Mouse (Mus musculus) megakaryocyte, adult 5-6 weeks (primary cell): ENCODE measurements at regions not wholly inside any gene's neighbourhood (a gene's known extent, or its start where the extent isn't known, plus 50 kb on each side); places are given as distances from the start of the nearest gene placed in this dataset.

ENCODE experiments used
- ATAC-seq: 2 replicates; pipeline ENCODE4 v1.8.0; 2016; ENCODE audit warnings: mild to moderate bottlenecking, inconsistent platforms; ENCODE audit not compliant: poor library complexity, severe bottlenecking

DNA sequence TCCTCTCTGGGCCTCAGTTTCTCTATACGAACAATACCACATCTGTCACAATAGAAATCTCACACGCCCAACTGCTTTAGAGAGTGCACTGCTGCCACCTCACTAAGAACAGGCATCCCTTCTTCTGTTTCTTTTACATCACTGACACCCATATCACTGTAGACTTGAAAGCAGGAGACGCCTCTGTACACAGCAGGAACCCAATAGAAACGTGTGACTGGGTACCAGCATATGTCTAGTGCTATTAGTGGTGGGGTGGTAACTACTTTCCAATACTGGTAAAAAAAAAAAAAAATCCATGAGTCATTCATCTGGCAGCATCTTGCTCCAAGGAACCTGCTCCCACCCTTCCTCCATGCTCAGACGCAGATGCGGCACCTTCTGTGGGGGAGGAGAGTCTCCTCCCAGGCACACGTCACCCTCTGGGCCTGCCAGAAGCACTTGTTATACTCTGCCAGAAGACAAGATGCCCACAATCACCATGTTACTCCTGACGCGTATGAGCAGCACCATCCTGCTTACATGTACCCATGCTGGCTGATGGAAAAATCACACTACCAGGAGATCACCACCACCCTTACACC lies 151.3 kb upstream of the Plxna4 start:
- no peak for ATAC-seq

DNA sequence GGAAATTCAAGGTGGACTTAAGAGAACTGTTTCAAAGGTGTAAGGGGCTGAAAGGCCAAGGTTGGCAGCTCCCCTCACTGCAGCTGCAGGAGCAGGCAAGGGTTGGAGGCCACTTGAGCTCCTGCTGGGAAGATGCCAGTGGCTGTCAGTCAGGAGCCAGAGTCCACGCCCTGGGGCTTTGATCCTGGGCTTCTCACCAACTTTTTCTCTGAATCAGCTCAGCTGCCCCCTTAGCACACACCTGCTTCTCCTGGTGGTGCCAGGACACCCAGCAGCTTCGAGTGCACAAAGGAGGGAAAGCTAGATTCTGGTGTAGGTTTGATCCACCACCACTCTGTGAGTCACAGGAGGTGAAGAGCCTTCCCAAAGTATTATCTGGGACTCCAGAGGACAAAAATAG lies 140.7 kb upstream of the Plxna4 start:
- ATAC-seq: no peak

DNA sequence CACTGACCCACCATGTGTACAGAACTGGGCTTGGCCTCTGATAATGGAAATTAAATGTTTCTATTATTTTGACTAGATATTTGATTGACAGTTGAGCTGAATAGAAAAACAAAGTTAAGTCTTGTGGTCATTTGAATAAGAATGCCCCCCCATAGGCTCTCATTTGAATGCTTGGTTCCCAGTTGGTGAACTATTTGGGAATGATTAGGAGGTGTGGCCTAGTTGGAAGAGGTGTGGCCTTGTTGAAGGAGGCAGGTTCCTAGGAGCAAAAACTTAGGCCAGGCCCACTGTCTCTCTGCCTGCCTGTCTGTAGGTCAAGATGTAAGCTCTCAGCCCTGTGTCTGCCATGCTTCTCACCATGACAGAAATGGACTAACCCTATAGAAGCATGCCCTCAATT lies 138.6 kb upstream of the Plxna4 start:
- no peak for ATAC-seq

DNA sequence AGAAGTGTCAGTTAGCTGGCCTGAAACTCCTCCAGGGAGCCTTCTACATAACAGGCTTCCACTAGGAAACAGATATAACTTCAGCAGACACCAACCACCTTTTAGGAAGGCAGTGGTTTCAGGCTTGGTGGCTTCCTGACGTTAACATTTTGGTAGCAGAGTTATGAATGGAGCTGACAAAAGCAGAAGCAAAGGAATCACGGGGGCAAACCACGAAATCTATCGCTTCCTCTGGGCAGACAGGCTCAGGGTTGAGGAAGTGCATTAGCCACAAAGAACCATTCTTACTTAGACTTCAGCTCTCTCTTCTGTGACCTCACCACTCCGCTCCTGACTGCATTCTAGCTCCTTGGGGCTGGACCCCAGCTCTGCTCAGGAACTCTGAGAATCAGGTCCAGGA lies 129.9 kb upstream of the Plxna4 start:
- ATAC-seq: peak; percentile 69

DNA sequence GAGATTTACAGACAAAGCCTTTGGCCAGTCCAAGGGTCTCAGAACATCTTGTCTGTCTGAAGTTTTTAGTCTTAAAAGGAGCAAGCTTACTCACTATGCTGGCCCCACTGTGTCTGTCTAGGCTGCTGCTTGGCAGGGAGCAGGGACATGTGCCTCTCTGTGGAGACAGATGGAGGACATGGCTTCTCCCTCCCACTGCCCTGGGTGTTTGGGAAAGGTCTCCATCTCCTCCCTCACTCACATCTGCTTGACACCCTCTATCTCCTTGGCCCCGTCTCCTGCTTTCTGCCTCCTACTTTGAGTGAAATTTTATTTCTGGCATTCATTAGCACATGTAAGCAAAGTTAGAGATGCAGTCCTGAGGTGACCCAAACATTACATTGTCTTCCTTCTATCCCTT lies 127.1 kb upstream of the Plxna4 start:
- no peak for ATAC-seq

DNA sequence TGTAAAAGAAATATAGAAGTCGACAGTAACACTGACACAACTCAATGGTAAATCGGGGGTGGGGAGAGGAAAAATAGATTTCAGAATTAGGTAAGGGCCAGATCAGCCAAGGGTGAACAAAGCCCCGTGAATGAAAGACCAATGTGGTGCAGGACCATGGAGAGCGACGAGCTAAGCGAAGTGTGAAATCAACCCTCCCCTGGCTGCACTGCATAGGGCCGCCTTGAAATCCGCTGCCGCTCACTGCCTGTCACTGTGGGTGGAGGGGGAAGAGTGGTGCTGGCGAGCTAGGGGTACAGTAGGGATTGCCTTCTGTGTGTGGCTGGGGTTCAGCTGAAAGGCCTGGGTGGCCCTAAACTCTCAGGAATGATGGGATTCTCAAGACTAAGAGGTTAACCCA lies 122.2 kb upstream of the Plxna4 start:
- ATAC-seq: no peak

DNA sequence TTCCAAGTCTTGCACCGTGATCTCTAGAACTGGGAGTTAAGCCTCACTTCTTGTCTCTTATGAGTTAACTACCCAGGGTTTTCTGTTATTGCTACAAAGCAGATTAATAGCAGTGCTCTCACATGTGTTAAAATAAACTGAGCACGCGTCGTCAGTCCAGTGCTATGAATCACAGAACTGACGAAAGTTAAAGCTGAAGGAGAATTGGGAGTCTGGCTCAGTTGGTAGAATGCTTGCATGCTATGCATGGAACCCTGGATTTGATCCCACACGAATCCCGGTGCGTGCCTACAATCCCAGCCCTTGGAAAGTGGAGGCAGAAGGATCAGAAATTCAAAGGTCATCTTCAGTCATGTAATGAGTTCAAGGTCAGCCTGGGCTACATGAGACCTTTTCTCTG lies 121.6 kb upstream of the Plxna4 start:
- no peak for ATAC-seq

DNA sequence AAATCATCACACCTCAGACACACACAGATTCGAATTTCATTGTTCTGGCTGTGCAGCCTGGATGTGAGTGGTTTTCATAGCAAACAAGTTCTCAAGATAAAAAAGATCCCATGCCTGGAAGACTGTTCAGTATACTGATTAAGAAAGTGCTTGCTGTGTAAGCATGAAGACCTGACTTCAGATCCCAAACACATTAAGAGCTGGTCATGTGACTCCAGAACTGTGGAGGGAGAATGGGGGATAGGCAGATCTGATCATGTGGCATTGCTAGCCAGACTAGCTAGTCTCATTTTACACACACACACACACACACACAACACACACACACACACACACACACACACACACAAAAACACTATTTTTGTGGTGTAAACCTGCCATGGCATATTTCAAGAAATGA lies 119.4 kb upstream of the Plxna4 start:
- no peak for ATAC-seq

DNA sequence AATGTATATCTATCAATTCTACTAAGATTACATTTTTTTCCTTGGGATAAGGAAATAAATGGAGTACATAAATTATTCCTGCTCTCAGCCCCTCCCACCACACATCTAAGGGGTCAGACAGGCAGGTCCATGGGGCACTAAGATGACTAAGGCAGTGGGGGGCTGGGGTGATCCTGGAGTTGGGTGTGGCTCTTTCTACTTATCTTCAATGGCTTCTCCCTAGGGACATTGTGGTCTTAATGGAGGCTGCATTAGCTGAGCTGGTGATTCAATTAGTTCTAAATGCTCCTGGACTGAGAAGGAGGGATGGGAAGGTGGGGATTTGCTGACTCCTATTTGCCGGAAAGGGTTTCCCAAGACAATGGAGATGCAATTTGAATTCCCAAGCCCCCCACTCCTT lies 118.4 kb upstream of the Plxna4 start:
- ATAC-seq: no peak

DNA sequence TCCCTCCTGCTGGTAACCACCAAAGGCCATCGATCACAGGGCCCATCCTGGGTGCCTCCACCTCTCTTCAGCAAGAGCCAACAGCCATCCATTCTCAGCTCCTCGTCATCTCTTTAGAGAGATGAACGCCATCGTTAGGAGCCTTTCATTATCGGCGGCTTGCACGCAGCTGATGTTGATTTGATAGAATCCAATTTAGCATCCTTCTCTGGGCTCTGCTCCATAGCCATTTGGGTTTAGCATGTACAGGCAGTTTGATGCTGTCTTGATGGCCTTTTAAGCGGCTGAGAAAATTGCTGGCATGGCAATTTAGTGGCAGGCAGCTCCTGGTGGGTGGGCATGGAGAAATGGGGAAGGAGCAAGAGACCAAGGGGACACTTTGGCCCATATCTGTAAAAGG lies 115.5 kb upstream of the Plxna4 start:
- no peak for ATAC-seq

DNA sequence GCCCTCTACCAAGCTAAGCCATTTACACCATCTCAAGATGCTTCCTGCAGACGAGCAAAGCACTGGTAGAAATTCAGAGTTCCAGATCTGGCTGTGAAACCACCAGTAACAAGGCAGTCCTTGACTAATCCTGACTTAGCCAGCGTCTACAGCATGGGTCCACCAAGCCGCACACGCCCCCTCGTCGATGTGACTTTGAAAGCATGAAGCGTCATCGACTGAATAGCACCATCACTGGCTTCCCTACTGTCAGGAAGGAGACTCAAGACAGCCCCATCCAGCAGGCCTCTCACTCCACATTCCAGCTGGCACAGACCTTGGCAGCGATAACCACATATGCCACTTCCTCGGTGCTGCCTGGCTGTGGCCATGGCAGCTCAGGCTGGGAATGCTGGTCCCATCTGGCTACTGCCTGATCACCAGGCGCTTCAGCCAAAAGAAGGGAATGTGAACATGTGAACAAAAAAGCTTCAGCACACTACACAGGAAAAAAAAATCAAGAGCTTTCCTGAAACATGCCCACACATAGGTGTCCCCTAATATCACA lies 114.3 kb upstream of the Plxna4 start:
- no peak for ATAC-seq

DNA sequence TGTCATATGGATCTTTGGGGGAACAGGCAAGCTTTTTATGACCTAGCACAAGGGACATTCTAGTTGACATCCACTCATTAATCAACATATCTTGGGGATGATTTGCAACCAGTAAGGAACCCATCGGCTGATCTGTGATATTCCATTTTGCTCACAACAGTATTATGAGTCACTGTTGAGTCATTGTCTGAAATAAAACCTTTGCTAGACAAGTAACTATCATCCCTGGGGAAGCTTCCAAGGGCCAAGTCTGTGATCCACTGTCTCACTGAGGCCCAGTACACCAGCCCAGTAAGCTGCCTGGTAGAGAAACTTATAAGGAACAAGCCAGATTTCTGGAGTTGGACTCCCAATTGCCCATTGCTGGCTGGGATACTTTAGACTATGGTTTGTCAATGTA lies 111.8 kb upstream of the Plxna4 start:
- no peak for ATAC-seq

DNA sequence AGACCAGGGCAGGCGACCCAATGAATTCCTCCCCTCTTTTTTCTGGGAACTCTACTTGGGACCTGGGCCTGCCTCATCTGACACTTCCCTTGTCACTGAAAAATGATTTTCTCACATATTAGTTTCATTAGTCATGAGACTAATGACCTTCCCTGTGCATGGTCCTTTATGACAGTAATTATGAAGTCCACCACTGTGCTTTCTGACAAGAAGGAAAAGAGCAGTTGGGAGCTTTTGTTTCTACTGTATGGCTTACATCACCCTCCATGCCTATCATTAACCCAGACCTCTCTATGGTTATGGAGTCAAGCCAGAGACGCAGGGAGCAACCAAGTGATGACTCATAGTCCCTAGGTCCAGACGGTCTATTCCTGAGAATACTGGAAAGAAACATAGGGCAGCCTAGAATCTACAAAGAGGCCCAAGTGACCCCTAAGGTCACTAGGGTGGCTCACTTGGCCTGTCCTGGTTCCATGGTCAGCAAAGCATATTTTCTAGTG lies 109.8 kb upstream of the Plxna4 start:
- no peak for ATAC-seq

DNA sequence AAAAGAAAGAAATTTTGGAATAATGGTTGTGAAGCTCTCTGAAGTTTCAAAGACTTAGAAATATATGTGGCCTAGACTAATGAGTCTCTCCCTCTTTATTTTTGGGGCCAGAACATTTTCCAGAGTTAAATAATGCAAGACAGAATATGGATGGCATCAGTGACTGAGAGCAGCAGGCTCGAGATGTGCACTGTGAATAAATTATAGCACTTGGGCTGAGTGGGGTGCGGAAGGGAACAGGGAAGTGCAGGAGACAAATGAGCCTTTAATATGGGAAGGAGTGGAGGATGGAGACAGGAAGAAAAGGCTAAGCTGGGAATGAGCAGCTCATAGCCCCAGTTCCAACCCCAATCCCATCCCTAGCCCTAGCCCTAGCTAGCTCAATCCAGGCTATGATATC lies 108.0 kb upstream of the Plxna4 start:
- no peak for ATAC-seq

DNA sequence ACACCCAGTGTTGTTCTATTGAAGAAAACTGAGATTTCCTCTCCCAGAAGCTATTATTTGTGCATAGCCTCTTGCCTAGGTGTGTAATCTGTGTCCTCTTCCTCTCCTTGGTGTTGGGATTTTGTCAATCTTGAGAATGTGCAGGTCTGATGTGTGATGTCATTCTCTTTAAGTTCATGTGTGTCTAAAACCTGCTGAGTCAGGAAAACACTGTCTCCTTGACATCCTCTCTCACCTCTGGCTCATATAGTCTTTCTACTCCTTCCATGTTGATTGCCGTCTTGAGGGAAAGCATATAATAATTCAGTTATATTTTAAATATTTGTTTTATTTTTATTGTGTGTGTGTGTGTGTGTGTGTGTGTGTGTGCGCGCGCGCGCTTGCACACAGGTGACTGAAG lies 84.6 kb upstream of the Plxna4 start:
- ATAC-seq: no peak

DNA sequence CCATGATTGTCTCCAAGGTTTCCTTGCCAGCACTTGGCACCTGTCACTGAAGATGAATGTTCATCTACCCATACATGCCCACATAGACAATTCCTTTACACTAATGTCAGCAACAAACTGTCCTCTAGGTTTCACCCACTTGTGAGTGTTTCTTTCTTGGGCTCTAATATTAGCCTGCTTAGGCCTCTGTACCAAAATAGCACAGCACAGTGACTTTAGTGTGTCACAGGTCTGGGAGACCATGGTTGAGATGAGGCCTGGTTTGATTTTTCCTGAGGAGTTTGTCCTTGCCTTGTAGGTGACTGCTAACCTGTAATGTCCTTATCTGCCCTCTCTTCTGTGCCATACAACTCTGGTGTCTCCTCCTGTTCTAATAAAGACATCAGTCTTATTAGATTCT lies 71.8 kb upstream of the Plxna4 start:
- ATAC-seq: no peak

DNA sequence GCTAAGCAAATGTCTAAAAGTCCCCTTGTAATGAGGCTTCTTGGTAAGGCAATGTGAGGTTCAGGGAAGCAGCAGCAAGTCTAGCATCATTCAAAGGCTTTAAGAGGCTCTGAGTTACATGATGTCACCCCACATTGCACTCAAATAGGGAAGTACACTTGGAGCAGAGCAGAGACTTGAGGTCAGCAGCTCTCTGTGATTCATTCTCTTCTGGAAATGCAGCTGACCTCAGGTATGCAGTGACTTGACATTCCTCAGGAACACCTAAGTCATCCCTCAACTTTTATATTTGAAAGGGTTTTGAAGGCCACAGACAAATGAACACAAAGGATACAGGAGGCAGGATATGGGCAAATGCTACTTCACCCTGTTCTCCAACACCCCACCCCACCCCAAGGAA lies 69.4 kb upstream of the Plxna4 start:
- no peak for ATAC-seq

DNA sequence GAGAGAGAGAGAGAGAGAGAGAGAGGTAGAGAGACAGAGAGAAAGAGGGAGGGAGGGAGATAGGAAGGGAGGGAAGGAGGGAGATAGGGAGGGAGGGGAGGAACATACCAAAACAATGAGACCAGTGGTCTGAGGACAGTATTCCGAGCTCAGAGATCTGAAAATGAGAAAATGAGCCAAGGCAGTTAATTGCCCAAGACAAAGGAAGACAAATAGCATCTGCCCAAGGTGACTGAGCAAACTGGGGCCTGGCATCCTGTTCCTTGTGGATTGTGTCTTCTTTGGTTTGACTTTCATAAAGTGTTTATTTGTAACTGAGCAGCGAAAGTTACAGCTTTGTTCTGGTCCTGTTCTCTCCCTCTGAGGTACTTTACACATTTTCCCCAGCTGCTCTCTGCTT lies 66.2 kb upstream of the Plxna4 start:
- ATAC-seq: no peak

DNA sequence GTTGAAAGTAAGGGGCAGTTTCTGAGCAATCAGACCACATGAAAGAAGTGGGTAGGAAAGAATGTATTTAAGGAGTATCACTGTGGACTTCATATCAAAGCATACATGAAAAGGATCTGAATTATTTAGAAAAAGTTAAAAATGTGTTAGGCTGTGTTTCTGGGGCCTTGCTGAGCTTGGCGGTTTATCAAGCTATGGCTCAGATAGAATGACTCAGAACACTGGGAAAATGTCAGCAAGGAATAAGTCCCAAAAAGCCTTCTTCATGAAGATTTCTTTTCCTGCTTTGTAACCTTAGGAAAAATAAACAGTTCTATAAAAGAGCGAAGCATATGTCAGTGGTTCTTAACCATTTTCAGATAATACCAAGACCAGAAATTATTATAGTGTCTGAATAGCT lies 56.0 kb upstream of the Plxna4 start:
- ATAC-seq: no peak

DNA sequence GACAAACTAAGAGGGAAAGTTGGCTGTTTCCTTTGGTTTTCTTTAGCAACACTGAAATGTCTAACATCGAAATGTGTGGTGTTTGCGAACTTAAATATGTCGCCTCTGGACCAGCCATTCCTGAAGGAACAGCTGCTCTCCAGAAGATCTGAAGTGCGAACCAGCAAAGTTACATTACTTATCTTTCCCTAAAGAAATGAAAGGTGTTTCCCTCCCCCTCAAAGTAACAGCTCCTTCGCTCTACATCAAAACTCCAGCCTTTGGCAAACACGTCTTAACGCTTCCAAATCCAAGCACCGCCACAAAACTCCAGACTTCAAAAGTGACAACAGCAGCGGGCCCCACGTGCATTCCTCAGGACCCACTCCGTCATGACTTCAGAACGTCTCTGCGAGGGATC lies 50.9 kb upstream of the Plxna4 start:
- no peak for ATAC-seq
